Mouse (Mus musculus) spleen, embryonic (tissue): Measurements from ENCODE around the gene Gm21190.
"Not testable (repeated sequence)": the region's sequence is repeated elsewhere in the genome, so short reads cannot be mapped to it uniquely, and the experiment has no call there.

Experiments used
- CTCF ChIA-PET: fragments of 350-600 bp; sonication (Branson Sonifier 250); formaldehyde crosslinking; loops from one replicate; lab custom pipeline; 2022; lab: Charles Lee

Gm21190 gene

DNA sequence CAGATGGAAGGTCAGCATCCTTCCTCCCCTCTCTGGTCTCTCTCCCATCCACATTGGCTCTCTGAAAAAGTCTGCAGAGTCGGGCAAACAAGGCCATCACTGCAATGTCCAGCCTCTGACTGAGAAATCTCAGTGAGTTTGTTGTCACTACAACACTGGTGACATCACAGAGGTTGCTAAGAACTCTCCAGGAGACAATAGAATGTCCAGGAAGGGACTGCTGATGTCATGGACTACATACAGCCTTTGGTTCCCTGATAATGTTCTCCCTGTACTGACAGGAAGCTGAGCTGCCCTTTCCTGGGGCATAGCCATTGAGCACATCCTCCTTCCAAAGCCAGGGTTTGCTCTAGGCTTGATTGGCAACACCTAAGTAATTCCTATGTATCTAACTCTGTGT is at the start of gene Gm21190:
TSS of gene Gm21190 (minus strand) at position 101 of the 400 bp plus-strand sequence.
- CTCF ChIA-PET: not testable (repeated sequence)

DNA sequence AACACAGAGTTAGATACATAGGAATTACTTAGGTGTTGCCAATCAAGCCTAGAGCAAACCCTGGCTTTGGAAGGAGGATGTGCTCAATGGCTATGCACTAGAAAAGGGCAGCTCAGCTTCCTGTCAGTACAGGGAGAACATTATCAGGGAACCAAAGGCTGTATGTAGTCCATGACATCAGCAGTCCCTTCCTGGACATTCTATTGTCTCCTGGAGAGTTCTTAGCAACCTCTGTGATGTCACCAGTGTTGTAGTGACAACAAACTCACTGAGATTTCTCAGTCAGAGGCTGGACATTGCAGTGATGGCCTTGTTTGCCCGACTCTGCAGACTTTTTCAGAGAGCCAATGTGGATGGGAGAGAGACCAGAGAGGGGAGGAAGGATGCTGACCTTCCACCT is 48.0 kb upstream of the Gm21190 start, which contains the start of gene Gm21083:
TSS of gene Gm21083 (plus strand) at position 301 of the 400 bp plus-strand sequence.
- CTCF ChIA-PET: not testable (repeated sequence)

DNA sequence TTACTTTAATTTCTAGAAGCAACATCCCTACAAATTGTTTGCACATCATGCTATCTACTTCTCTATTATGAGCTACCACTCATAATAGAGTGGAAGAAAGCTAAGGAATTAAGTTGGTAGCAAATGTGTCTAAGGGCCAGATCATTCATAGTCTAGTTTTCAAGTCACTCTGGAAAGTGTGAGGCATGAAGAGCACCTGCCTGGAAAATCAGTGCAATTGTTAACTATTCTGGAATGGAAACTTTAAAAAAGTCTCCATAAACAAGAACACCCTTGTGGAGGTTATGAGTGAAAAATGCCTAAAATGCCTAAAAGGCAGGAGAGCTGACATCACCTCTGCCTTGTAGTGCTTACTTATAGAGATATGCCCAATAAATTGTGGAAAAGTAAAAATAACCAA is 44.7 kb upstream of the Gm21190 start:
- CTCF ChIA-PET: not testable (repeated sequence)

DNA sequence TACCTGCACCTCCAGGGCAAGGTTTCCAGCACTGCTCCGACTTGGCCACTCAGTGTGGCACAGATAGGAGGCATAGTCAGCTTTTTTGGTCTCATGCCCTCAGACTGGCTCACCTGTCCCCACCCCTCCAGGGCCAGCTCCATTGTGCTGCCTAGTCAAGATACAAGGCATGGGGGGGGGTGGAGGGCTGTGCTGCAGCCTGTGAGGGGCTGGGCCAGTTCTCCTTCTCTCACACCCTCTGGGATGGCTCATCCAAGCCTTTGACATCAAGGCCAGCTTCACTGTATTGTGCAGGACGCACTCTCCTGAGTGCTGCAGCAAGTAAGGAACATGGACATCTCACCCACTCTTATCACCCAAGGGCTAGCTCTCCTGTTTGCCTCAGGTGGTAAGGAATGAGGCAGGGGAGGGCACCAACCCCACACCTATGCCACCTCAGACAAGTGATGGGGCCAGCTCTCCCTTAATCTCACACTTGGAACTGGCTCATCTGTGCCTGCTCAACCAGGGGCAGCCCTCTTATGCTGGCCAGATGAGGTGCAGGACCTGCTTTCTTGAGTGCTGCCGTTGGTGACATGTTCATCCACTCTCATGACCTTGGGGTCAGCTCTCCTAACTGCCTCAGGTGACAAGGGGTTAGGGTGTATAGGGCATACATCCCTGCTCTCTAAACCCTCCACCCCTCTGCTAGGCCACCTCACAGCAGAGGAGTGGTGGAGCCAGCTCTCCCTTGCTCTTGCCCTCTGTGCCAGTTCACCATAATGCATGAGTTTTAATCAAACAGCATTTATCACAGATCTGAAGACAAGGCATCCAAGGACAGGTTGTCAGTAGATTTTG is 32.6 kb upstream of the Gm21190 start:
- CTCF ChIA-PET: not testable (repeated sequence)

DNA sequence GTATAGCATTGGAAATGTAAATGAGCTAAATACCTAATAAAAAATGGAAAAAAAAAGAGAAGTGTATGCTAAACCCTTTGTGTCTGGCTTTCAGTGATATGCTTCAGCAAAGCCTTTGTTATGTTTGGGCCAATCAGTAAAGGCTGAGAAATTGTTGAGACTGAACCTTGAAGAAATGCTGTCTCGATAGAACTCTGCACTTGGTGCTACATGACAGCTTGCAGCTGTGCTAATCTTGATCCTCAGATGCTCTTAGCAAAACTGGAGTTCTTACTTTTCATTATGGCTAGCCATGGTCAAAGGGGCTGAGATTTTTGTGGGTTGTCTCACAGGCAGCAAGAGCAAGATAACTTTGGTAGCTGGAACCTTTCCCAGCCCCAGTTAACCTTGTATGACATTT is 29.6 kb upstream of the Gm21190 start:
- CTCF ChIA-PET: not testable (repeated sequence)

DNA sequence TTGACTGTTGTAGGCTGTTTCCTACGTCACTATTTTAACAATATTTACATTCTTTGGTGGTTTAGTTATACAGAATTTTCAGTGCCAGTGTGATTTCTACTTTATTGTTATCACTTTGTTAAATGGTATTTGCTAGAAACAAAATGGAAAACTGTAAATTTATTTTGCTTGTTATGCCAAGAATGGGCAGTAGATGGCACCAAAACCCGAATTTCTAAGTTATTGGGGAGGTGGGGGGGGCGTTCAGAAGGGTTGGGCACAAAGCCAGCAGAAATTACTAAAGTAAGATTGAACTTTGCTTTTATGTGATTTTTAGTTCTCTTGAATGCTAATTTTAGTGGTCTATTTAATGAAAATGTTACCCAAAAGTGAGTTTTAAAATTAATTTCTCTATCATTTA is 20.6 kb upstream of the Gm21190 start:
- CTCF ChIA-PET: not testable (repeated sequence)

DNA sequence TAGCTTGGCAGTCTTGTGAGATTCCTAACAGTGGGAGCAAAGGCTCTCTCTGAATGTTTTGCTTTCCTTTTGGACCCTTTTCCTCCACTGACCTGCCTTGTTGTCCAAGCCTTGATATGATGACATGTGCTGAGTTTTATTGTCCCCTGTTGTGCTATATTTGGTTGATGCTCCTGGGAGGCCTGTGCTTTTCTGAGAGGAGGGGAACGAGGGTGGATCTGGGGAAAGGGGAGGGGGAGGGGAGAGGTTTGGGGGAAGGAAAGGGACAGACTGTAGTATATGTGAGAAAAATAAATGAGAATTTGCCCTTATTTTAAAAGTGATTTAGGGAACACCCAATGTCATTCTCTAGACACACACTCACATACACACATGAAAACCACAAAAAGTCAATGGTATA is 20.1 kb upstream of the Gm21190 start:
- CTCF ChIA-PET: not testable (repeated sequence)

DNA sequence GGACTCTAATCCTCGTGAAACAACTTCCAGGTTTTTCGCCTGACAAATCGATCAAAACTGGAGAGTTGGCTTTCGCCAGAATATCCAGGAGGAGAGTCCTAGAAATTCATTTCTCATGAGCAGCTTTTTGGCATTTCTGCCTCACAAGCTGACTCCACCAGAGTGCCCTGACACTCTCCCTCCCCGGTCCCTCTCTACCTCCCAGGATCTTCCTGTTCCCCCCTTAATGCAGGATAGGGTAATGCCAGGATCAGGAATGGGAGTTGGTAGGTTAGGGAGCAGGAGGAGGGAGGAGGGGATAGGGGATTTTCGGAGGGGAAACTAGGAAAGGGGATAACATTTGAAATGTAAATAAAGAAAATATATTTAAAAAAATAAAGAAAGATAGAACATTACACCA is 19.6 kb upstream of the Gm21190 start:
- CTCF ChIA-PET: not testable (repeated sequence)

DNA sequence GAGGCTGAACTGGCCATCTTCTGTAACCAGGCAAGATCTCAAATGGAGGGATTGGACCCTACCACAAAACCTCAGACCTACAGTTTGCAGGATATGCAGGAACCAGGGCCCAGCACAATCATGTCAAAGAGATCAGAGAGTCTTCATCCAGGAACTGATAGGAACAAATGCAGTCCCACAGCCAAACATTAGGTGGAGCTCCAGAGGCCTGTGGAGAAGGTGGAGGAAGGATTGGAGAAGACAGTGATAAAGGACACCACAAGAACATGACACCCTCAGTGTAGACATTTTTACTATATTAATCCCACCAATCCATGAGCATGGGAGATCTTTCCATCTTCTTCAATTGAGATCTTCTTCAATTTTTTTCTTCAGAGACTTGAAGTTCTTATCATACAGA is 6.6 kb downstream of the Gm21190 start:
- CTCF ChIA-PET: not testable (repeated sequence)

DNA sequence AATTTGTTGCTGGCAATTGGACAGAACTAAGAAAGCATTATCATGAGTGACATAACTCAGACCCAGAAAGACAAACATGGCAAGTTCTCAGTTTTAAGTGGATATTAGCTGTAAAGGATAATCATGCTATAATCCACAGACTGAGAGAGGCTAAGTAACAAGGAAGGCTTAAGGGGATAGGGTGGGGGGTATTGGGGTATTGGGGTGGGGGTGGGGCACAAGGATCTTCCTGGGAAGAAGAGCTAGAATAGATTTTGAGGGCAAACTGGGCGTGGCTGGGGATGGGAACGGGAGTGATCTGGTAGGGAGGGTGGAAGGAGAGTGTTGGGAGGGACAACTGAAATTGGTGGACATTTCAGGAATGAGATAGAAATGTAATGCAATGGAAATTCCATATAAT is 7.0 kb downstream of the Gm21190 start:
- CTCF ChIA-PET: not testable (repeated sequence)

DNA sequence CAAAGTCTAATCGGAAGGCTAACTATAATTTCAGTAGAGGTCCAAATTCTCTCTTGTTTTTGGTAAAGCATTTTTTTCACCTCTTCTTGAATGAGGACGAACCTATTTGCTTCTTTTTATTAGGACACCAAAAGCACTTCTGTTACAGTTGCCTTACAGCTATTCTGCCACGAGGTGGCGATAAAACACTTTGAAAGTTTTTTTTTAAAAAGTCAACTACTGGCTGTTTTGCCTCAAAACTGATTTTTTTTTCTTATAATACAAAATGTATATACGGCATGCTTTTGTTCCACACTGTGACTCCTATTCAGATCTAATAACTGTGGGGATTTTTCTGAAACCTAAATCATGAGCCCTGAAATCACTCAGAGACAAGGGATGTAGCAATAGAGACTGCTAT is 8.6 kb downstream of the Gm21190 start:
- CTCF ChIA-PET: not testable (repeated sequence)

DNA sequence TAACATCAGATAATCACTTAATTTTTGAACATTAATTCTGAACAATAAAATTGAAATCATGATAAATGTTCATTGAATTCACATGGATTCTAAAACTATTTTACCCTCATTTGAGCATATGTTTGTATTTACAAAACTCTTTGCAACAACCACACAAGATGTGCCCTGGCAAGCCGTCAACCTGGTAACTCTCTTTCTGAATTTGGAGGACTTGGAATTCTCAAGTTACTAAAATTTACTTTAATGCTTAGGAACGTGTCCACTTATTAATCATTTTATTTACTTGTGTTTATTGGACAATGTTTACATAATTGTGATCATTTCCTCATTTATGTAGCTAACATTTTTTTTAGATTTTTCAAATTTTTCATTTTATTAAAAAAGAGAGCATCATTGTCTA is 11.9 kb downstream of the Gm21190 start:
- CTCF ChIA-PET: not testable (repeated sequence)

DNA sequence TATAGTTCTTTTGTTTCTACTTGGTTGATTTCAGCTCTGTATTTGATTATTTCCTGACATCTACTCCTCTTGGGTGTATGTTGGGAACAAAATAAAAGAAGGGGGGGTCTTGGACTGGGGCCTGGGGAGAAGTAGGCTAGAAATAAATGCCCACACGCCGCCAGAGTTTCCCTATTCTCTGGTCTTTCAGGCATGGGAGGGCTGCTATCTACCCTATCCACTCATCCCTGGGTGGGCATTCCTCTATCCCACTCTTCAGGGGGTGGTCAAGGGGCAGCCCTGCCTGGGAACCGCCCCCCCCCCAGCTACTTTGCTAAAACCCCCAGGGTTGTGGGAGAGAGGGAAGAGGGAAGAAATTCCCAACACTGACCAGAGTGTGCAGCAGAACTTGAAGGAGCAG is 16.8 kb downstream of the Gm21190 start:
- CTCF ChIA-PET: not testable (repeated sequence)

DNA sequence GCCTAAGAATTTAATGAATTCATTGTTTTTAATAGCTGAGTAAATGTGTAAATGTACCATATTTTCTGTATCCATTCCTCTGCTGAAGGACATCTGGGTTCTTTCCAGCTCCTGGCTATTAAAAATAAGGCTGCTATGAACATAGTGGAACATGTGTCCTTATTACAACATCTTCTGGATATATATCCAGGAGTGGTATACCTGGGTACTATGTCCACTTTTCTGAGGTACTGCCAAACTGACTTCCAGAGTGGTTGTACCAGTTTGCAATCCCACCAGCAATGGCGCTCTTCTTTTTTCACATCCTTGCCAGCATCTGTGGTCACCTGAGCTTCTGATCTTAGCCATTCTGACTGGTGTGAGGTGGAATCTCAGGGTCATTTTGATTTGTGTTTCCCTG is 19.1 kb downstream of the Gm21190 start:
- CTCF ChIA-PET: not testable (repeated sequence)

DNA sequence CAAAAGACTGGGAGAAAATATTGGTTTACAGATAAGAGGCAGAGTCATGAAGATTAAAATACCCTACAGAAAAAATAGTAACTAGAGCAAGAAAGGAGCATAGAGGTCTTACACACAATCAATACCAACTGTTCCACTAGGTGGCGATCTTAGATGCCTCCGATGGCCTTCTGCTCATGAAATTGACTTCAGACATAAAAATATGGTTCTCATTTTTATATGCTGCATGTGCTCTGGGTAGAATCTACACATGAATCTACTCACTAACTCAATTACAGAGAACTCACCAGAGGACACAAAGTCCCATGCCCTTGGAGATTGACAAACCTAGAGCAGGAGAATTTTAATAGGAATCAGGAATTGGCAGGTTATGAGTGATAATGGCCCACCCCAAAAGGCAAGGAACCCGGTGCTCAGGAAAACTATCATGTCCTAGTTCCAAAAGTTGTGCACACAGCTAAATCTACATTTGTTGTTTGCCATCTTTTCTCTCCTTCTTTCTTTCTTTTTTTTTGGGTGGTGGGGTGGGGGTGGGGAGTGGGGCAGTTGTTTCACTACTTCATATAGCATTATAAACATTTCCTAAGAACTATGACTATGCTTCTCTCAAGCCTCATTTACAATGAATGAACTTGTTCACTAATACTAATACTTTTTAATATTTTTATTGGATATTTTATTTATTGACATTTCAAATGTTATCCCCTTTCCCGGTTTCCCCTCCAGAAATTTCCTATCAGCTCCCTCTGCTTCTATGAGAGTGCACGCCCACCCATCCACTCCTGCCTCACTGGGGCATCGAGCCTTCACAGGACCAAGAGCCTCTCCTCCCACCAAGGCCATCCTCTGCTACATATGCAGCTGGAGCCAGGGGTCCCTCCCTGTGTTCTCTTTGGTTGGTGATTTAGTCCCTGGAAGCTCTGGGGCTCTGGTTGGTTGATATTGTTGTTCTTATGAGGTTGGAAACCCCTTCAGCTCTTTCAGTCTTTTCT is 20.3 kb downstream of the Gm21190 start:
- CTCF ChIA-PET: not testable (repeated sequence)

DNA sequence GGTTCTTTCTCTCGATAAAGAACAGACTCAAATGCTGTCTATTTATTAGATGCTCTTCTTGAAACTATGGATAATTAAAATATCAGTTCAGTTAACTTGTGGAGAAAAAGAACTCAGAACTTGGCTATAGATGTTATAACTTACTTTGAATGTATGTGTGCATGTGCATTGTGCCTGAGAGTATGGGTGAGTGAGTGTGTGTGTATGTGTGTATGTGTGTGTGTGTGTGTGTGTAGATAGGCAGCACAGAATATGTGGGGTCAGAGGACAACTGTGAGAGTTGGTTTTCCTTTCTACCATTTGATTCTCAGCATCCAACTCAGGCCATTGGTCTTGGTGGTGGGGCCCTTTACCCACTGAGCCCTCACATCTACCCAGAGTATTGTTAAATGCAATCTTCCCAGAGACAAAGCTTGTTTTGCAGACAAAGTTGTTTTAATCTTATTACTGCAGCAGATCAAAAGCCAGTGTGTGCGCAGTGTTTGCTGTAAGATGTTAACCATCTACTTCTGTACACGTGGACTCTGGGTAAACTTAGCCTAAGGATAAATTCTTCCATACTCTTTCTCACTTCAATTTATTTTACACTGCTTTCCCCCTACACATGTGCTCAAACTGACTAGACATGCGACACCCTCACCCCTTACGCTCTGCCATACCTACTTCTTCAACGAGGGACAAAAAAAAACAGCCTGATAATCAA is 21.1 kb downstream of the Gm21190 start:
- CTCF ChIA-PET: not testable (repeated sequence)

DNA sequence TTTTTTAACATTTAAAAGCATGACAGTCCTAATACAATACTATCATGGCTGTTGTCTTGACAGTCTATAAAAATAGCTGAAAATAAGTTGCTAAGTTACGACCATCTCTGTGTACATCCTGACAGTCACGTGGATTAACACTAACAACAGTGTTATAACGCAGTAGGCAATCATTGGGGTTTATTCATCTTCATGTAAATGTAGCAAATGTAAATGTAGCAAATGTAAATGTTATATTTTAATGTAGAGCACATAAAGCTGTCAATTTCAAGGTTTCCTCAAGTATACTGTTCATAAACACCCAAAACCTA is 21.8 kb downstream of the Gm21190 start:
- CTCF ChIA-PET: no interaction called here

DNA sequence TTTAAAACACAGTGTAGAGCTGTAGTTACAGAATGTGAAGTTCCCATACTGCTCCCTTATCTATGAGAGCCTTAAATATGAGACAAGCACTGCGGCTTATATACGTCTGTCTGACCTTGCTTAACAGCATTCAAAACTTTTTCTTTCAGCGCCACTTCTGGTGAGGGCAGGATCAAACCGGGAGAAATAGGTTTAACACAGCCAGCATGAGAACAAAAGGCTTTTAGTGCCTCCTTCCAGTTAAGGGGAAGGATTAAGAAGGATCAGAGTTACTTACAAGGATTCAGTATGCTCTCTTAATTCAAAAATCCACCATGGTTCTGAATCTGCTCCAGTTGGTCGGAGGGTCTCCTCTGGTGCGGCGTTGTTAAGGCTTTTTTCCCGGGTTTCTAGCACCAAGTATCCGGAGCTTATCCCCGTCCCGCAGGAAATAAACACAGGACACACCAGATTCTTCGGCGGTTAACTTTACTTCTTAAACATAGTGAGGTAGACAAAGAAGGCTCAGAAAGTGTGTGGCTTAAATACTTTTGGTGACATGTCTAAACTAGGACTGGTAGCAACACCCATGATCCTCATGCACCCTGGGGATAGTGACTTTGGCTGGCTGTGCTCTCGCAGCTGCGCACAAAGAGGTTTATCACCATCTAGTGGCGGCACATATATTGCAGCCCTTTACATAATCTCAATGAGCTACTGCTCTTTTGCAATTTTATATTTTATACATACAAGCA is 22.3 kb downstream of the Gm21190 start:
- CTCF ChIA-PET: no interaction called here

DNA sequence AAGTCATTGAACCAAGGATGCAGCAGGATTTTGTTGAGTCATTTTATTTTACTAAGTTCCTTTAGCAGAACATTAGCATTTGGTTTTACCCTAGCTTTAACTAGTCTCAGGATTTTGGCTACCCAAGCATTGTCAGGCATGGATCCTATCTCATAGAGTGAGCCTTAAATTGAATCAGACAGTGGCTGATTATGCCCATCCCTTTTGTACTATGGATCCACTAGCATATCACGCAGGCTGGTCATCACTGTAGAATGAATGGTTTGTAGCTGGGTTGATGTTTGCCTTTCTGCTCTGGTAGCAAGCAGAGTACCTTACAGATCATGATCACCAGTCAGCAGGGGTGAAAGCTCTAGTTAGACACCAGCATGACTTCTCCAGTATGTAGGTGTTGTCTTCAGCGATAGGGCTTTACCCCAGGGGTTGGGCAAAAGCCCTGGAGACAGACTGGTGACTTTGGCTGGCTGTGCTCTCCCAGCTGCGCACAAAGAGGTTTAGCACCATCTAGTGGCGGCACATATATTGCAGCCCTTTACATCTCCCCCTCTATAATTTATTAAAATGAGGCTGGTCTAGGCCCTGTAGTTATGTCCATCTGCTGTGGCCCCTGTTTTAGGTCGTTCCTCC is 30.1 kb downstream of the Gm21190 start:
- CTCF ChIA-PET: not testable (repeated sequence)

DNA sequence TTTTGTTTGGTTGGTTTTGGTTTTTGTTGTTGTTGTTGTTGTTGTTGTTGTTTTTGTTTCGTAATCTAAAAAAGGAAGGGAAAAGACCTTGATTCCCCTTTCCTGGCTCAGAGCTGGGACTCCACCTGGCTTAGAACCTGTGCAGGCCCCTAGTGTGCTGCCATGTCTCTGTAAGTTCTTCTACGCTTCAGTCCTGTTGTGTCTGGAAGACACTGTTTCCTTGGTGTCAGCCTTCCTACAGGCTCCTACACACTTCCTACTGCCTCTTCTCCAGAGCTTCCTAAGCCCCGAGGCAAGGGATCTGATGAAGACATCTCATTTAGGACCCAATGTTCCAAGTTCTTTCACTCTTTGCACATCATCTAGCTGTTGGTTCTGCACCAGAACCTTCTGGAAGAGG is 30.7 kb downstream of the Gm21190 start:
- CTCF ChIA-PET: not testable (repeated sequence)

DNA sequence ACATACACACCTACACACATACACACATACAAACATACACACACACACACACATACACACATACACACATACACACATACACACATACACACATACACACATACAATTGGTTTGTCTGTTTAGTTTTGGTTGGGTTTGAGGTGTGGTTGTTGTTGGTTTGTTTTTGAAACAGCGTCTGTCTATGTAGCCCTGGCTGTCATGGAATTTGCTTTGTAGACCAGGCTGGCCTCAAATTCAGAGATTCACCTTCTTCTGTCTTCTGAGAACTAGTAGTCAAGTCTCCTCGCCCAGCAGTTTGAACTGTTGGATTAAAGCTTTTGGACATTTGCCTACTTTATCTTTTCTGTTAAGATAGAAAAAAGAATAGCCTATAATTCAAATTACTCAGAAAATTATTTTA is 38.1 kb downstream of the Gm21190 start:
- CTCF ChIA-PET: not testable (repeated sequence)
